Mouse (Mus musculus) cerebellum, adult 11-12 months (tissue): Measurements from ENCODE around the gene Acadvl.
"Not testable (repeated sequence)": the region's sequence is repeated elsewhere in the genome, so short reads cannot be mapped to it uniquely, and the experiment has no call there.

Experiments used
- DNase-seq: peaks from one replicate; pipeline ENCODE4 v3.0.0; 2022

Gene Acadvl

GRCm38 (mm10) chr11:70026689-70027088 lies 11.5 kb upstream of the Acadvl start:
- DNase-seq, result peak; percentile 80

DNA sequence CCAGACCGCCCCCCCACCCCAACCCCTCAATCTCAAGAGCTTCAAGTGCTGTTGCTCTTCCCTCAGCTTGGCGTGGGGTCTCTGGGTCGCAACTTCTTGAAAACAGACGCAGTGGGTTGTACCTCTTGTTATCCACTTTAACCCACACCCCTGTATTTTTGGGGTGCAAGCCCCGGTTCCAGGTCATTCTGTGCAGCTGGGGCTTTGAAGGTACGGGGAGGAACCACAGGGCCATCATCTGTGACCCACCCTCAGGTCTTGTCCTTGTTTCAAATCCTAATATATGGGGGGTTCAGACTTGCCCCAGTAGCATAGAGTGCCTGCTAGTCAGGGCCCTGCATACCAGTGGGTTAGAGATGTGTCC lies 8.9 kb upstream of the Acadvl start:
- peak; percentile 52 for DNase-seq

GRCm38 (mm10) chr11:70023481-70024150 lies 8.4 kb upstream of the Acadvl start:
- peak; percentile 46 for DNase-seq

- peak; percentile 97 for DNase-seq
Measured at GRCm38 (mm10) chr11:70021264-70022132, 6.3 kb upstream of the Acadvl start.

- peak; percentile 88 for DNase-seq
Measured at GRCm38 (mm10) chr11:70020731-70021263, 5.6 kb upstream of the Acadvl start.

- DNase-seq, result peak; percentile 75
Measured at GRCm38 (mm10) chr11:70020022-70020631, 4.9 kb upstream of the Acadvl start.

DNA sequence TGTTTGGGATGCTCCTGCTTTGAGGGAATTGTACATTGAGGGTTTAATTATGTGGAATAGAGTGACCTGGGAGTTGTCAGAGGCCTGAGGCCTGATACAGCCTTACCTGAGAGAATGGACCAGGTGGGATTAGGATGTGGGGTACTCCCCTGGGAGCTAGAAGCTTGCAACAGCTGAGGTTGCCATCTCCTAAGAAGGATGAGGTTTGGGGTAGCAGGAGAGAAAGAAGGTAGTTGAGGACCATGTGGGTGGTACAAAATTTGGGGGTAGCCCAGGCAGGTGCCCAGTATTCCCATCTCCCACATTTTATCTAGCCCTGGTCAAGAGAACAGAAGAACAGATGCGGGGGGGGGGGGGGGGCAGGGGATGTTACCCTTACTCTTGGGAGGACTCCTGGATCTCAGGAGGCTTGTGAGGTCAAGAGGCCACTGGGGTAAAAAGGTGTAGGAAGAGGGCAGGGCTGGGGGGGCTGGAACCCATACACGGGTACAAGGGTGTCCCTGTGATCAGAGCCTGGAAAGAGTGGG lies 4.3 kb upstream of the Acadvl start:
- DNase-seq, result no peak

GRCm38 (mm10) chr11:70018131-70018990 lies 3.1 kb upstream of the Acadvl start:
- peak; percentile 78 for DNase-seq

DNA sequence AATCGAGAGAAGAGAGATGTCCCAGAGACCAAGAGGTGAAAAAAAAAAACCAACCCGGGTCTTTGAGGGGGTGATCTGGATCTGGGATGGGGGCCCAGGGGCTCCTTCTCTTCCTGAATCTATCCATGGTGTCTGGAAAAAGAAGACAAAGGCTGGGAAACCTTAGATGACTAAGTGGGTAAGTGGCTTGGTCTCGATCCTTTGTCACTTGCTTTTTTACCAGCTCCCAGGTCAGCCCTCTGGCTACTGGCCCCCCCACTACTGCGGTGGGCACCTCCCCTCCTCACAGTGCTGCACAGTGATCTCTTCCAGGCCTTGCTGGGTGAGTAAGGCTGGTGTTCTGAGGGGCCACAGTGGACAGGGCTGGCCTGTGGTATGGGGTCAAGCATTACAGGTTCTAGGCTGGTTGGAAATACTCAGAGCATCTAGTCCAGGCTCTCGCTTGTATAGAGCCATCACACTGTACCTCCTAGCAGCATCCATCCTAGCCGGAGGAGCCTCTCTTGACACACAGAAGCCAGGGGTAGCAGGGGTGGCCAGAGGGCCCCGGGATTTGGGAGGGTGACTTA lies 2.1 kb upstream of the Acadvl start:
- no peak for DNase-seq

- DNase-seq, result no peak
Measured at GRCm38 (mm10) chr11:70016669-70017068, 1.5 kb upstream of the Acadvl start, which contains the start of gene Dlg4. Dlg4 (plus strand) TSS chr11:70016942.

DNA sequence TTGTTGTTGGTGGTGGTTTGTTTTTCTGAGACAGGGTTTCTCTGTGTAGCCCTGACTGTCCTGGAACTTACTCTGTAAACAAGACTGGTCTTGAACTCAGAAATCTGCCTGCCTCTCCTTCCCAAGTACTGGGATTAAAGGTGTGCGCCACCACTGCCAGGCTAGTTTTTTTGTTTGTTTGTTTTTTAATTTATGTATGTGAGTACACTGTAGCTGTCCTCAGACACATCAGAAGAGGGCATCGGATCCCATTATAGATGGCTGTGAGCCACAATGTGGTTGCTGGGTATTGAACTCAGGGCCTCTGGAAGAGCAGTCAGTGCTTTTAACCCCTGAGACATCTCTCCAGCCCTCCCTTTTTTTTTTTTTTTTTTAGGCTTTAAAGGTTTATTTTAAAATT lies 966 bp upstream of the Acadvl start:
- DNase-seq, result not testable (repeated sequence)

DNA sequence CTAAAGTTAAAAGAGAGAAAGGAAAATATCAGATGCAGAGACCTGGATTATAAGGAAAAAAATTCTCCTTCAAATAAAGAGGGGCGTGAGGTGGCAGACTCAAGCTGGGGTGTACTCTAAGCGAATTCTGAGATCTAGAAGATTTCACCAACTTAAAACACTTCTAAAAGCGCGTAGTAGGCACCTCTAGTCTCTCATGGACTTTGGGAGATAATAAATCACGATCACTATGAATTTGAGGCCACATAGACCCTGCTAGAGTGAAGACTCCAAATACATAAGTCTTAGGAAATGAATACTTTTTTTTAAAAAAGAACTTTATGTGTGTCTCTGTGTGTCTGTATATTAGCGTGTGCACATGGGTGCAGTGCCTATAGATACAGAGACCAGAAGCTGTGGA lies 466 bp upstream of the Acadvl start:
- no peak for DNase-seq

GRCm38 (mm10) chr11:70014051-70014450 lies 1.2 kb downstream of the Acadvl start:
- no peak for DNase-seq

- no peak for DNase-seq
Measured at GRCm38 (mm10) chr11:70013408-70013807, 1.8 kb downstream of the Acadvl start.

GRCm38 (mm10) chr11:70012931-70013330 lies 2.3 kb downstream of the Acadvl start:
- DNase-seq, result no peak

GRCm38 (mm10) chr11:70010961-70011360 lies 4.2 kb downstream of the Acadvl start:
- DNase-seq, result no peak

DNA sequence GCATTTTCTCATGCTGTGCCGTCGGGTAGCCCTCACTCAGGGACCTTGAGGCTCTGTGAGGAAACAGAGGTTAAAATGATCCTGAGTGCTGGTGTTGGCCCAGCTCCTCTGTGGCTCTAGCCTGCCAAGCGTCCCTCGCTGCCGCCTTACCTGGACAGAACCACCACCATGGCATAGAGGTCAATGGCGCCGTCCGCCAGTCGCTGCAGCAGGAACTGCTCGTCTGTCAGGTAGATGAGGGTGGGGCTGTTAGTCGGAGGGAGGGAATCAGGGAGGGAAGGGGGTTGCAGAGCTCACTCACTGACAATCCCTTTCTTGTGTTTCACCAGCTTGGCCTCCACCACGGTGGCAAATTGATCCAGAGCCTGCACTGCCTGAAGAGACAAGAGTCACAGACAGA lies 4.7 kb downstream of the Acadvl start:
- no peak for DNase-seq

DNA sequence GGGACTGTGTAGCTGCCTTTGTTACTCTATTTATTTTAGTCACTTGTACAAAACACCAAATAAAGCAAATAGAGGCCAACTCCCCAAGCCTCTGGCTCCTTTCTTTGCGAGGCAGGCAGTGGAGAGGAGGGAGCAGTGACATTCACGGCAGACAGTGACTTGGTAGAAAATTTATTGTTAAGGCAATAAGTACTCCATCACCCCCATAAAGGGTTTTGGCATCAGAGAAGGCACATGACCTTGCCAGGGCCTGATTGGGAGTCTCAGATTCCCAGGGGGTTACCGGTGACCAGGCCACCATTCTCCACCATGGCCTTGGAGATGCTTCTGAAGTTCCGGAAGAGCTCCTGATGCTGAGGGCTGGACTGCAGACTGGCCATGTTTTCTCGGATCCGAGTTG lies 5.2 kb downstream of the Acadvl start:
- no peak for DNase-seq

DNA sequence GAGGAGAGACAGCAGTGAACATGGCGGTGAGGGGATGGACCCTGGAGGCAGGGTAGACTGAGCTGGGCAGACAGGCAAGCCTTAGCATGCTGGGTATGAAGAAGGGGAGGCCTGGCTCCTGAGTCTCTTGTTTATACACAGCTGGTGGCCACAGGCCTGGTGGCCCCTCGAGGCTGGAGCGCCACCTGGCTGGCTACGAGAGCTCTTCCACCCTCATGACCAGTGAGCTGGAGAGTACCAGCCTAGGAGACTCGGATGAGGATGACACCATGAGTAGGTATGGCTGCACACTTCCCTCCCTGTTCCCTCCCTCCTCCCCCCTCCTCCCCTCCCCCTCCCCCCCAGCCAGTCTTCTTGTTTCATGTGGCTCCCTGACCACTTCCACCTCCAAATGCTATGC lies 9.7 kb downstream of the Acadvl start:
- DNase-seq, result no peak

- no peak for DNase-seq
Measured at GRCm38 (mm10) chr11:70002471-70002870, 12.7 kb downstream of the Acadvl start.

GRCm38 (mm10) chr11:70001865-70002264 lies 13.3 kb downstream of the Acadvl start:
- DNase-seq, result no peak

GRCm38 (mm10) chr11:70001159-70001558 lies 14.1 kb downstream of the Acadvl start:
- no peak for DNase-seq
